Mouse (Mus musculus): ENCODE results near the gene Fam228a. TPM values are rescaled to one million over a fixed set of nuclear protein-coding genes. Genes with fewer than 3 reads are reported as not detected.
"Not testable (repeated sequence)": the region's sequence is repeated elsewhere in the genome, so short reads cannot be mapped to it uniquely, and the experiment has no call there.

The Fam228a gene
- total and polyA plus RNA-seq, 2 experiments, result 0.15 to 0.28 TPM

DNA sequence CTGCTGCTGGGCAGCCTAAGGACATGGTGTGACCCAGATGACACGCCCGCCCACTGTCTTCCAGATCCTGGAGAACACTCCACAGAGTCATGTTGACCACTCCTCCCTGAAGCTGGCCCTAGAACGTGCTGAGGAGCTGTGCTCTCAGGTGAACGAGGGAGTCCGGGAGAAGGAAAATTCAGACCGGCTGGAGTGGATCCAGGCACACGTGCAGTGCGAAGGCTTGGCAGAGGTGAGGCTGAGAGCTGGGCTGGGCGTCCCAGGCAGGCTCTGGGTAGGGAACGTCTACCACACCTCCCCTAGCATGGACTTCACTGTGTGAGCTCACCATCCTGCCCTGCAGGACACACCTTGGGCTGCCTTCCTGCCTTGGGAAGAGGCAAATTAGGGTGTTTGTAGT, 31.3 kb downstream of the Fam228a start:
- Histone ChIP-seq H3K79me2 (ENCODE audit: control insufficient read depth, insufficient read depth, low read length) (no peaks in the 10 kb centered on the region), H3K36me3 (ENCODE audit: control insufficient read depth, insufficient read depth, low read length) (peaks cover 26% of the 10 kb centered on the region; the same call in 1 of the 2 replicates), H3K27me3 (ENCODE audit: control insufficient read depth, insufficient read depth, low read length) (no peaks in the 10 kb centered on the region), H3K4me1 (ENCODE audit: control insufficient read depth, insufficient read depth, low read length) (no peaks in the 10 kb centered on the region), H3K9ac (ENCODE audit: low read depth, low read length) (no peak overlapping the region), H3K4me3 (ENCODE audit: insufficient read depth, low read depth, low read length) (no peak overlapping the region), H3K27ac (replicated peaks; ENCODE audit: insufficient read depth, low read depth, low read length) (no peak overlapping the region)
- no peak for DNase-seq (ENCODE audit: extremely low read depth, low read depth, low spot score)
- TF ChIP-seq POLR2A (IDR thresholded peaks at IDR 0.05; ENCODE audit: extremely low read depth, insufficient read depth, low read length) (no peak), CTCF (IDR thresholded peaks at IDR 0.05; ENCODE audit: low read depth, low read length) (no peak)
- 92% methylated on average over 10 of the region's 10 CpGs for WGBS

DNA sequence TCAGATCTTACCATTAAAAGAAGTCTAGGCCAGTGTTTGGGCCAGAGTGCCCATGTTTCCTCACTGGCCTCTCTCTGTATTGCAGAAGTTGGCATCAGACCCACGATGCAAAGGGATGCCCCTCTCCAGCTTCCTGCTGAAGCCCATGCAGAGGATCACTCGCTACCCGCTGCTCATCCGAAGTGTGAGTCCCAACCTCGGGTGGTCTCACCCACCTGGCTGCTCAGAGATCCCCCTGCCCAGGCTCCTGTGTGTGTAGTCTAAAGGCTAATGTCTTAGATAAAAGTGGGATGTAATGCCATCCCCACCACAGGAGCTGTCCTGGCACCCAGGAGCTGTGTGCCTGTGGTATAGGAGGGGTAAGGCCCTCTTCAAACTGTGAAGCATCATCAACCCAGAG, 32.1 kb downstream of the Fam228a start:
- TF ChIP-seq POLR2A (IDR thresholded peaks at IDR 0.05; ENCODE audit: extremely low read depth, insufficient read depth, low read length) (no peak), CTCF (IDR thresholded peaks at IDR 0.05; ENCODE audit: low read depth, low read length) (no peak)
- no peak for DNase-seq (ENCODE audit: extremely low read depth, low read depth, low spot score)
- Histone ChIP-seq H3K4me1 (ENCODE audit: control insufficient read depth, insufficient read depth, low read length) (no peaks in the 10 kb centered on the region), H3K9ac (ENCODE audit: low read depth, low read length) (no peak overlapping the region), H3K4me3 (ENCODE audit: insufficient read depth, low read depth, low read length) (no peak overlapping the region), H3K27ac (replicated peaks; ENCODE audit: insufficient read depth, low read depth, low read length) (no peak overlapping the region), H3K36me3 (ENCODE audit: control insufficient read depth, insufficient read depth, low read length) (peaks cover 22% of the 10 kb centered on the region; the same call in 1 of the 2 replicates), H3K27me3 (ENCODE audit: control insufficient read depth, insufficient read depth, low read length) (no peaks in the 10 kb centered on the region), H3K79me2 (ENCODE audit: control insufficient read depth, insufficient read depth, low read length) (no peaks in the 10 kb centered on the region)
- 93% methylated on average over 5 of the region's 5 CpGs for WGBS

DNA sequence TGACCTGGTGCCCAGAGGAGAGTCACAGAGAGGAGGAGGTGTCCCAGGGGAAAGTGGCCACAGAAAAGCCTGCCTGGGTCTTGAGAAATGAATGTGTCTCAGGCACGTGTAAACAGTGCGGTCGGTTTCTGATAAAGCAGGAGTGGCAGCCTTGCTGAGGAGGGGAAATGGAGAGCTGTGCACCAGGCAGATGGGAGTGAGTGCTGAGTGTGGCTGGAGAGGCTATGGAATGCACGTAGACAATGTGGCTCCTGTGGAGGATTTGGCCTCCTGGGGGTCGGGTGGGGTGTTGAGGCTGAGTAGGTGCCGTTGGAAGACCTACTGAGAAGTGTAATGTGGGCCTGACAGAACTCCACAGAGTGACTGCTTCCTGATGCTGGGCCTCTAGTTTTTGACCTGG, 32.6 kb downstream of the Fam228a start:
- 87% methylated on average over 6 of the region's 6 CpGs for WGBS
- H3K27ac ChIP-seq (replicated peaks; ENCODE audit: insufficient read depth, low read depth, low read length); H3K9ac ChIP-seq (ENCODE audit: low read depth, low read length); H3K27me3 ChIP-seq (ENCODE audit: control insufficient read depth, insufficient read depth, low read length); H3K79me2 ChIP-seq (ENCODE audit: control insufficient read depth, insufficient read depth, low read length); H3K4me3 ChIP-seq (ENCODE audit: insufficient read depth, low read depth, low read length); H3K4me1 ChIP-seq (ENCODE audit: control insufficient read depth, insufficient read depth, low read length); DNase-seq (ENCODE audit: extremely low read depth, low read depth, low spot score): not testable (repeated sequence)
- peaks cover 26% of the 10 kb centered on the region for H3K36me3 ChIP-seq (ENCODE audit: control insufficient read depth, insufficient read depth, low read length)

DNA sequence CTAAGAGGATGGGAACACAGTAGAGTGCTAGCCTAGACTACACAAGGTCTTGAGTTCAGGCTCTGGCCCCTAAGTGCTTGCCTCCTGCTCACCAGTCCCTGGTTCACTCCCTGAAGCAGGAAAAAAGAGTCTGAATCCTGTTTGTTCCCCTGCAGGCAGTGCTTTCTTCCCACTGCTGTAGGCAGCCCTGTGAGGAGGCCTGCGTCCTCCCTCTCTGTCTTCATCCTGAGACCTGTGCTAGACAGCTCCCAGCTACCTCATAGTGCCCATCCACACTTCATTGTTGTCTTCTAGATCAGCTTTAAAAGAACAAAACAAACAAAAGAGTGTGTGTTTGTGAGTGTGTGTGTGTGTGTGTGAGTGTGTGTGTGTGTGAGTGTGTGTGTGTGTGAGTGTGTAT, 43.7 kb downstream of the Fam228a start:
- no peaks in the 10 kb centered on the region for H3K4me1 ChIP-seq (ENCODE audit: control insufficient read depth, insufficient read depth, low read length)
- no peak for DNase-seq (ENCODE audit: extremely low read depth, low read depth, low spot score)
- no peaks in the 10 kb centered on the region for H3K27me3 ChIP-seq (ENCODE audit: control insufficient read depth, insufficient read depth, low read length)
- no peak overlapping the region for H3K4me3 ChIP-seq (ENCODE audit: insufficient read depth, low read depth, low read length)
- H3K27ac ChIP-seq (replicated peaks; ENCODE audit: insufficient read depth, low read depth, low read length), result no peak overlapping the region
- no peaks in the 10 kb centered on the region for H3K79me2 ChIP-seq (ENCODE audit: control insufficient read depth, insufficient read depth, low read length)
- H3K36me3 ChIP-seq (ENCODE audit: control insufficient read depth, insufficient read depth, low read length), result peaks cover 6% of the 10 kb centered on the region; the same call in 1 of the 2 replicates
- 88% methylated on average over 1 of the region's 1 CpGs for WGBS
- TF ChIP-seq CTCF (IDR thresholded peaks at IDR 0.05; ENCODE audit: low read depth, low read length) (no peak), POLR2A (IDR thresholded peaks at IDR 0.05; ENCODE audit: extremely low read depth, insufficient read depth, low read length) (no peak)
- no peak overlapping the region for H3K9ac ChIP-seq (ENCODE audit: low read depth, low read length)

DNA sequence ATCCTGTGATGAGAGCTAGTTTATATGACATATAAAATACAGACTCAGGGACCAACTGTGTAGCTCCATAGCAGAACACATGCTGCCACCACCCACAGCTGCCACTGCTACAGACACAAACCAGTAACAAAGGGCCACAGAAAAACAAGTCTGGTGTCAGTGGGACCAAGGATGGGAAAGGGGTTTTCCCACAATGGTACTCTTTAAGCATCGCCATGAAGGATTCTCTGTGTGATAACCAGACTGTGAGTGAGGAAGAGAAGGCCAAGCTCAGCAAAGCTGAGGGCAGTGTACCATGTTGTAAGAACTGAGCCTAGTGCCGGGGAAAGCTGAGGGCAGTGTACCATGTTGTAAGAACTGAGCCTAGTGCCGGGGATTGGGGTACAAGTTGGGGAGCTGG, 47.0 kb downstream of the Fam228a start:
- Histone ChIP-seq H3K4me1 (ENCODE audit: control insufficient read depth, insufficient read depth, low read length) (no peaks in the 10 kb centered on the region), H3K27me3 (ENCODE audit: control insufficient read depth, insufficient read depth, low read length) (no peaks in the 10 kb centered on the region), H3K27ac (replicated peaks; ENCODE audit: insufficient read depth, low read depth, low read length) (no peak overlapping the region), H3K36me3 (ENCODE audit: control insufficient read depth, insufficient read depth, low read length) (no peaks in the 10 kb centered on the region), H3K79me2 (ENCODE audit: control insufficient read depth, insufficient read depth, low read length) (no peaks in the 10 kb centered on the region), H3K9ac (ENCODE audit: low read depth, low read length) (no peak overlapping the region), H3K4me3 (ENCODE audit: insufficient read depth, low read depth, low read length) (no peak overlapping the region)
- WGBS, result 97% methylated on average over 3 of the region's 3 CpGs
- TF ChIP-seq CTCF (IDR thresholded peaks at IDR 0.05; ENCODE audit: low read depth, low read length), result no peak
- no peak for TF ChIP-seq POLR2A (IDR thresholded peaks at IDR 0.05; ENCODE audit: extremely low read depth, insufficient read depth, low read length)
- no peak for DNase-seq (ENCODE audit: extremely low read depth, low read depth, low spot score)

DNA sequence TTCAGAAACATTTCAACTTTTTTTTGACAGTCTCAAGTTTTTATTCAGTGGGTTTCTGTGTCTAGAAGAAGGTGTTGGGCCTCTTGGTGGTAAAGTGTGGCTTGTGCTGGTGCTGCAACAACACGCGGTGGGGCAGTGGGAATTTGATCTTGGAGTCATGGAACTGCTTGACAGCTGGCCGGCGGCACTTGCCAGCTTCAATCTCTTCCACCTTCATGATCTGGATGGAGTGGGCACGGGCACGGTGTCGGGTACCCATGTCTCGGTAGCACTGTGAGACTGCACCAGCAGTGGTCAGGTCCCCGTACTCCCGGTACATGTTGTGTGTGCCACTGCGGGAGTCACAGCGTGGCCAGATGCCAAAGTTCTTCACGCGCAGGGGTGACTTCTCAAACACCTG, 48.9 kb downstream of the Fam228a start:
- no peak for TF ChIP-seq POLR2A (IDR thresholded peaks at IDR 0.05; ENCODE audit: extremely low read depth, insufficient read depth, low read length)
- TF ChIP-seq CTCF (IDR thresholded peaks at IDR 0.05; ENCODE audit: low read depth, low read length), result no peak
- Histone ChIP-seq H3K79me2 (ENCODE audit: control insufficient read depth, insufficient read depth, low read length) (no peaks in the 10 kb centered on the region), H3K4me3 (ENCODE audit: insufficient read depth, low read depth, low read length) (no peak overlapping the region), H3K27ac (replicated peaks; ENCODE audit: insufficient read depth, low read depth, low read length) (no peak overlapping the region), H3K9ac (ENCODE audit: low read depth, low read length) (no peak overlapping the region), H3K4me1 (ENCODE audit: control insufficient read depth, insufficient read depth, low read length) (no peaks in the 10 kb centered on the region), H3K36me3 (ENCODE audit: control insufficient read depth, insufficient read depth, low read length) (no peaks in the 10 kb centered on the region), H3K27me3 (ENCODE audit: control insufficient read depth, insufficient read depth, low read length) (no peaks in the 10 kb centered on the region)
- DNase-seq (ENCODE audit: extremely low read depth, low read depth, low spot score), result no peak
- 96% methylated on average over 14 of the region's 14 CpGs for WGBS
